Mouse (Mus musculus) embryonic facial prominence, embryonic 13.5 days (tissue): ENCODE results near the gene Phka1. TPM values are rescaled to one million over a fixed set of nuclear protein-coding genes. Genes with fewer than 3 reads are reported as not detected.

Experiments
- polyA plus RNA-seq: library from polyadenylated mRNA; unstranded; fragments of >200 nt; fragmentation: Nextera tagmentation; extraction: Ambion mirVana; gene quantifications from 2 replicates; pipeline ENCODE4 v1.2.1, GENCODE M21; 2015

Phka1 gene
- polyA plus RNA-seq, 1 experiment from 2014 or later, result 9.6 TPM

Other genes with a start within 250 kb of the Phka1 start
- 18.0 and 18.3 TPM in 2 replicates for gene Hdac8, start 138.9 kb downstream of the Phka1 start, polyA plus RNA-seq
- gene Gm3880, start 42.7 kb upstream of the Phka1 start, polyA plus RNA-seq, result not detected in 2 replicates
- gene Gm9112, start 63.4 kb upstream of the Phka1 start, polyA plus RNA-seq, result not detected in 2 replicates
- not detected in 2 replicates for gene Dmrtc1b, start 63.6 kb upstream of the Phka1 start, polyA plus RNA-seq
- gene Dmrtc1c1, start 158.7 kb upstream of the Phka1 start, polyA plus RNA-seq, result not detected in 2 replicates
- not detected in 2 replicates for gene Dmrtc1c2, start 210.4 kb upstream of the Phka1 start, polyA plus RNA-seq
- gene 1700031F05Rik, start 223.7 kb upstream of the Phka1 start, polyA plus RNA-seq, result not detected in 2 replicates